Mouse (Mus musculus): ENCODE measurements around the gene Gpr89. TPM values are rescaled to one million over a fixed set of nuclear protein-coding genes. Genes with fewer than 3 reads are reported as not detected.

Gpr89 gene
- 14.4 and 14.6 TPM in 2 replicates for polyA plus RNA-seq (2012; rRNA removed)

DNA sequence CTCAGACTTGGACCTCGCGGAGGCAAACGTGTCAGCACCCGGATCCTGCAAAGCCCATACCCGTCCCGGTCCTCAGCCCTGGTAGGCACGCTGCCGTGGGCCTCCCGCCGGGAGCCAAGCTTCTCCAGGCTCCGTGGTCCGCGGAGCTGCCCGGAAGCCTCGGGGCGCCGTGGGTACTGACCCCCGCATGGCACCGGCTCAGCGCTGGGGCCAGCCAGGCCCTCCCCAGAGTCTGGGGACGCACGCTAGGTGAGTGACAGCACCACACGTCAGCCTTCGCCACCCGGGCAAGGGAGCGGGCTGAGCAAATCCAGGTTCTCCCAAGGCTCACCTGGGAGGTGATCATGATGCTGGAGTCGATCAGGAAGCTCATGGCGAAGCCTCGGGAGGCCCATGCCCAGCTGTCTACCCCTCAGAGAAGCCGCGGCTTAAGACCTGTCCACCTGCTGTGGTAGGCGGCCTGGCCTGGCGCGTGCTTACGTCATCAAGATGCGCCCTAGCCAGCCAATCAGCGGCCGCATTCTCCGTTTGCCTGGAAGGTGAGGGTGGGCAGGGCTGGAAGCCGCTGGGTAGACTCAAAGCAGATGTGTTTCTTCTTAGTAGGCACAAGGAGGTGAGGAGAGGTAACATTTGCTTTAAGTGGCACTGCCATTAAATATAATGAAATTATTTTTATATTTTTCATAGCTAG is at the start of gene Gpr89:
TSS of gene Gpr89 (minus strand) at position 496 of the 691 bp plus-strand sequence.

DNA sequence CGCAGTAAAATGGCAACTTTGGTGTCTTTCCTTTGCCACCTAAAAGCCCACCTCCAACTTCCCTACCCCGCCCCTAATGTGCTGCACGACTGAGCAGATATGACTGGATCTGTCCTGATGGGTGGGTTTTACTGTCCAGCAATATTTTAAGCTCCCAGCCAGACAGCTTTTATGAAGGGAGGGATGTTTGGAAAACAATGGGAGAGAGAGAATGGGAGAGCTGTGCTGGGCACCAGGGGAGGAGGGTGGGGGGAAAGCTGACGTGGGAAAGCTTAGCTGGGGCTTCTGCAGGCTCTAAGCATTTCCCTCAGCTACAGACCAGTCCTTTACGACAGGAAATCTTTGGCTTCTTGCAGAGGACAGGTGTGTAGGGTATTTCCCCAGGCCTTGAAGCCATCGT is 20.8 kb upstream of the Gpr89 start, which contains the start of gene Gja8:
TSS of gene Gja8 (minus strand) at position 101 of the 400 bp plus-strand sequence.

GRCm38 (mm10) chr3:96904393-96904792 is 753 bp downstream of the Gpr89 start, which contains the start of gene Gja5:
Gene Gja5, plus strand, starts transcription at chr3:96904693.

GRCm38 (mm10) chr3:96828984-96829383 is 76.2 kb downstream of the Gpr89 start, which contains the start of the genes Pdzk1 and Cd160:
Gene Pdzk1, plus strand, starts transcription at chr3:96829284.
Gene Cd160, minus strand, starts transcription at chr3:96829351.

Other genes starting within 250 kb of the Gpr89 start
- 3.9 and 4.7 TPM in 2 replicates for gene Ankrd35, start 235.2 kb downstream of the Gpr89 start, polyA plus RNA-seq (2012; rRNA removed)
- gene Pias3, start 209.0 kb downstream of the Gpr89 start, polyA plus RNA-seq (2012; rRNA removed) = 45.6 and 51.2 TPM in 2 replicates
- gene Nudt17, start 196.8 kb downstream of the Gpr89 start, polyA plus RNA-seq (2012; rRNA removed) = 4.0 and 5.0 TPM in 2 replicates
- 26.6 and 35.9 TPM in 2 replicates for gene Polr3c, start 177.7 kb downstream of the Gpr89 start, polyA plus RNA-seq (2012; rRNA removed)
- 12.2 and 14.3 TPM in 2 replicates for gene Rnf115, start 177.7 kb downstream of the Gpr89 start, polyA plus RNA-seq (2012; rRNA removed)
- gene Pdzk1, start 76.1 kb downstream of the Gpr89 start, polyA plus RNA-seq (2012; rRNA removed) = 0.66 and 0.81 TPM in 2 replicates
- gene Cd160, start 76.0 kb downstream of the Gpr89 start, polyA plus RNA-seq (2012; rRNA removed) = 0.64 and 0.77 TPM in 2 replicates
- gene Gja5, start 653 bp downstream of the Gpr89 start, polyA plus RNA-seq (2012; rRNA removed) = 3.1 and 3.5 TPM in 2 replicates
- not detected in 2 replicates for gene Gja8, start 20.7 kb upstream of the Gpr89 start, polyA plus RNA-seq (2012; rRNA removed)

Data from ovary, adult 2 months (tissue).